Mouse (Mus musculus) urinary bladder, adult 2 months (tissue): ENCODE measurements around the gene Gk2. TPM values are rescaled to one million over a fixed set of nuclear protein-coding genes. Genes with fewer than 3 reads are reported as not detected.

Experiments
- polyA plus RNA-seq: library from polyadenylated mRNA; depleted of rRNA; stranded (reverse); fragments of >200 nt; gene quantifications from 2 replicates; pipeline ENCODE4 v1.2.3, GENCODE M21; 2012; rRNA removed

Gk2 gene
- polyA plus RNA-seq, 1 experiment: not detected

Other genes starting within 250 kb of the Gk2 start
- gene Naa11, start 64.6 kb downstream of the Gk2 start, polyA plus RNA-seq: not detected in 2 replicates